Mouse (Mus musculus): Measurements from ENCODE around the gene Pfkfb4. TPM values are rescaled to one million over a fixed set of nuclear protein-coding genes. Genes with fewer than 3 reads are reported as not detected.
A peak's percentile ranks its signal among the peaks of the same experiment; 100 is the strongest.

The Pfkfb4 gene
- polyA plus RNA-seq, 1 experiment from 2014 or later, result 7.4 TPM

DNA sequence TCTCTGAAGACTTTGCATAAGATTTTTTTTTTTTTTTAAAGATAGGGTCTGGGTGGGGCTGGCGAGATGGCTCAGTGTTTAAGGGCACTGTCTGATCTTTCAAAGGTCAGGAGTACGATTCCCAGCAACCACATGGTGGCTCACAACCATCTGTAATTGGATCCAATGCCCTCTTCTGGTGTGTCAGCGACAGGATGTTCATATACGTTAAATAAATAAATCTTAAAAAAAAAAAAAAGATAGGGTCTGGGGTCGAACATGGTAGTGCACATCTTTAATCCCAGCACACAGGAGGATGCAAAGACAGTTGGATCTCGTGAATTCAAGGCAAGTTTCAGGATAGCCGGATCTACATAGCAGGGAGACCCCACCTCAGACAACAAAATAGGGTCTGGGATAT is 57.7 kb downstream of the Pfkfb4 start:
- WGBS, result 71% methylated on average over 7 of the region's 7 CpGs
- peaks cover 32% of the 10 kb centered on the region for H3K36me3 ChIP-seq (ENCODE audit: control insufficient read depth, insufficient read depth, low read length)
- no peaks in the 10 kb centered on the region for H3K27me3 ChIP-seq (replicated peaks; ENCODE audit: control insufficient read depth, insufficient read depth, low read length)
- no peaks in the 10 kb centered on the region; the same call in 1 of the 2 replicates for H3K4me1 ChIP-seq (ENCODE audit: control insufficient read depth, insufficient read depth, low read length)
- no peak overlapping the region for H3K27ac ChIP-seq (replicated peaks; ENCODE audit: low read depth, low read length)
- H3K4me3 ChIP-seq (ENCODE audit: low read depth, low read length), result no peak overlapping the region
- DNase-seq (ENCODE audit: low spot score), result no peak
- no peak overlapping the region for H3K9ac ChIP-seq (ENCODE audit: low read depth, low read length)
- no peak overlapping the region for H3K4me2 ChIP-seq (ENCODE audit: low read depth, low read length)
- no peaks in the 10 kb centered on the region for H3K9me3 ChIP-seq (ENCODE audit: control insufficient read depth, low read length)
- no peak for ATAC-seq (ENCODE audit: low read depth)

DNA sequence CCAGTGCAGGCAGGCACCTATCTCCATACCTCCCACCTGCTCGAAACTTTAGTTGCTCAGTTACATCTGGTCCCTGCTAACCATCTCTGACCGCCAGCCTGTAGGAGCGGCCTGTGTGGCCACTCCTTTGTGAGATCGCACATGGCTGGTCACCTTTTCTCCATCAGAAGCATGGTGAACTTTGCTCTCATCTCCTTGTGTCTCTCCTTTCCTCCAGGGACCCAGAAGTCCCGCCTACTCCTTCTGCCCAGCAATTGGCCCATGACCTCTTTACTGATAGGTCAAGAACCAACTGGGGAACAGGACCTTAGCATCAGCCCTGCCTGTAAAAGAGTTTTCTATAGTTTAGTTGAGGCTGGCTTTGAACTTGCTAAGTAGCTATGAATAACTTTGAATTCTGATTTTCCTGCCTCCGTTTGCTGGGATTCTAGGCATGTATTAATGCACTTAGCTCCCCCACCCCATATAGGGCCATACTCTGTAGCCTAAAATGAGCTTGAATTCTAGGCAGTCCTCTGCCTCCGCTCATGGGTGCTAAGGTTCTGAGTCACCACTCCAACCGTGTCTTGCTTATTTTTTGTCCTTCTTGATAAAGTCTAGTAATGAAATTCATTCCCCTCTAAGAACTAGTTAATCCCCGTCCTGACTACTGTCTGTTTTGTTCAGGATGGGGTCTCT is 58.6 kb downstream of the Pfkfb4 start:
- no peak overlapping the region for H3K9ac ChIP-seq (ENCODE audit: low read depth, low read length)
- peaks cover 32% of the 10 kb centered on the region for H3K36me3 ChIP-seq (ENCODE audit: control insufficient read depth, insufficient read depth, low read length)
- 79% methylated on average over 9 of the region's 9 CpGs for WGBS
- no peak overlapping the region for H3K4me2 ChIP-seq (ENCODE audit: low read depth, low read length)
- no peaks in the 10 kb centered on the region for H3K9me3 ChIP-seq (ENCODE audit: control insufficient read depth, low read length)
- H3K27ac ChIP-seq (replicated peaks; ENCODE audit: low read depth, low read length), result no peak overlapping the region
- DNase-seq (ENCODE audit: low spot score) (no peak), ATAC-seq (ENCODE audit: low read depth) (no peak)
- H3K4me1 ChIP-seq (ENCODE audit: control insufficient read depth, insufficient read depth, low read length), result peaks cover 2% of the 10 kb centered on the region
- H3K27me3 ChIP-seq (replicated peaks; ENCODE audit: control insufficient read depth, insufficient read depth, low read length), result no peaks in the 10 kb centered on the region
- no peak overlapping the region for H3K4me3 ChIP-seq (ENCODE audit: low read depth, low read length)

DNA sequence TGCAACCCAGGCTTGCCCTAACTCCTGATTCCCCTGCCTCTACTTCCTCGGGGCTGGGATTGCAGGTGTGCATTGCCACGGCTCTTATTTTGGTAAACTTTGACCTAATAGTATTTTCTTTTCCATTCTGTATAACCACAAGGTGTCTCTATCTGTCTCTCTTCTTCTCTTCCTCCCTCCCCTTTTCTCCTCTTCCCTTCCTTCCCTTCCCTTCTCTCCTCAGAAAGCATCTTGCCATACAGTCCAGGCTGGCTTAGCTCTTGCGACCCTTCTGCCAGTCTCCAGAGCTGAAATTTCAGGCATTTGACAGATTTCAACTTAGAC is 59.1 kb downstream of the Pfkfb4 start:
- ATAC-seq (ENCODE audit: low read depth) (no peak), DNase-seq (ENCODE audit: low spot score) (no peak)
- H3K4me3 ChIP-seq (ENCODE audit: low read depth, low read length), result no peak overlapping the region
- no peak overlapping the region for H3K9ac ChIP-seq (ENCODE audit: low read depth, low read length)
- no peak overlapping the region for H3K4me2 ChIP-seq (ENCODE audit: low read depth, low read length)
- no peaks in the 10 kb centered on the region for H3K27me3 ChIP-seq (replicated peaks; ENCODE audit: control insufficient read depth, insufficient read depth, low read length)
- H3K9me3 ChIP-seq (ENCODE audit: control insufficient read depth, low read length), result no peaks in the 10 kb centered on the region
- peaks cover 6% of the 10 kb centered on the region for H3K4me1 ChIP-seq (ENCODE audit: control insufficient read depth, insufficient read depth, low read length)
- 62% methylated on average over 3 of the region's 3 CpGs for WGBS
- H3K27ac ChIP-seq (replicated peaks; ENCODE audit: low read depth, low read length), result no peak overlapping the region
- peaks cover 32% of the 10 kb centered on the region for H3K36me3 ChIP-seq (ENCODE audit: control insufficient read depth, insufficient read depth, low read length)

DNA sequence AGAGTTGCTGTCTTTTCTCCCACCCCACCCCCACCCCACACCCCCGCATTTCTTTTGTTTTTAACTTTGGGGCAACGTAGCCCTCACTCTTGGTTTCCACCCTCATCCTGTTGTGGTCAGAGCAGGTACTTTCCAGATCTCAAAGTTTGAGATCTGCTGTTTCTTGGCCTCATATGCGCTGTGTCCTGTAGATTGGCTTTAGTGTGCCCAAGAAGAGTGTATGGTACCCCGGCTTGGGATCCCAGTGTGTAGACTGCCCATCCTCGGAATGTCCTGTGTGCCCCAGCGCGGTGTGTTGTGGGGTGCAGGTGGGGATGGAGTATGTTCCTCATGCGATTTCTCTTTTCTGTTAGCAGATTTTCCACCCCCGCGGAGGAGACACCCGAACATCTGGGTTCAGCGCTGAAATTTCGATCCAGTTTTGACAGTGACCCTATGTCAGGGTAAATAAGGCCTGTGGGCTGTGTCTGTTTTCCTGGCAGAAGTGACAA is 59.5 kb downstream of the Pfkfb4 start:
- Histone ChIP-seq H3K9me3 (ENCODE audit: control insufficient read depth, low read length) (no peaks in the 10 kb centered on the region), H3K4me1 (ENCODE audit: control insufficient read depth, insufficient read depth, low read length) (peaks cover 6% of the 10 kb centered on the region), H3K36me3 (ENCODE audit: control insufficient read depth, insufficient read depth, low read length) (peaks cover 36% of the 10 kb centered on the region), H3K9ac (ENCODE audit: low read depth, low read length) (no peak overlapping the region), H3K4me3 (ENCODE audit: low read depth, low read length) (no peak overlapping the region), H3K4me2 (ENCODE audit: low read depth, low read length) (no peak overlapping the region), H3K27ac (replicated peaks; ENCODE audit: low read depth, low read length) (no peak overlapping the region), H3K27me3 (replicated peaks; ENCODE audit: control insufficient read depth, insufficient read depth, low read length) (no peaks in the 10 kb centered on the region)
- 86% methylated on average over 13 of the region's 13 CpGs for WGBS
- ATAC-seq (ENCODE audit: low read depth), result no peak
- DNase-seq (ENCODE audit: low spot score), result no peak

DNA sequence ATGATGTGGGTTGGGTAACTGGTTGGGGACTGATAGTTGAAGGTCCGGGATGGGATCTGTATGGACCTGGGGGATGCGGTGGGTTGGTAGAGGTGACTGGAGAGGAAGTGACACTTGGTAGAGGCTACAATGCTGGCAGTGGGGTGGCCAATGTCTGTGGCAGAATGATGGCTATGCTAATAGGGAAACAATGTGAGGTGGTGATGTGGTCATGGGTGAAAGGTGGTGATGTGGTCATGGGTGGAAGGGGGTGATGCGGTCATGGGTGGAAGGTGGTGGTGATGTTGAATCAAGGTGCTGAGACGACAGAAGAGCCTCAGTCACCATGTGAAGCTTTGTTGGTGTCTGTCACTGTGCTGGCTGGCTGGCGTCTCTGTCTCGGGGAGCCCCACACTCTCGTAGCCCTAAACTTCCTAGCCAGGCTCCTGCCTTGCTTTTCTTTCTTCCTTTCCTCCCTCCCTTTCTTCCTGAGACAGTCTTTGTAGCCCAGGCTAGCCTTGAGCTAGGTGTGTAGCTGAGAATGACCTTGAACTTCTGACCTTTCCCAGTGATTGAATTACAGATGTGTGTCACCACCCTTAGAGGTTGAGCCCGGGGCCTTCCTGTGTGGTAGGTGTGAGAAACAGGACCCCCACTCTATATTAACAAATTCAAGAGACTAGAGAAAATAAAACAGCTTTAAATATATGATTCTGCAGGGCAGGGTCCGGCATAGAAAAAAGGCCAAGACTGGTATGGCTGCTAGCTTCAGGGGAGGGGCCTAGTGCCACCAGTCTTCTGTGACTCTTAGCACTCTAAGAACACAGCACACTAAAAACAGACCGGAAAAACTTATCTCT is 60.3 kb downstream of the Pfkfb4 start:
- H3K27ac ChIP-seq (replicated peaks; ENCODE audit: low read depth, low read length), result no peak overlapping the region
- DNase-seq (ENCODE audit: low spot score) (no peak), ATAC-seq (ENCODE audit: low read depth) (no peak)
- H3K4me1 ChIP-seq (ENCODE audit: control insufficient read depth, insufficient read depth, low read length), result peaks cover 6% of the 10 kb centered on the region
- H3K36me3 ChIP-seq (ENCODE audit: control insufficient read depth, insufficient read depth, low read length), result peaks cover 44% of the 10 kb centered on the region
- 92% methylated on average over 10 of the region's 10 CpGs for WGBS
- H3K4me2 ChIP-seq (ENCODE audit: low read depth, low read length), result no peak overlapping the region
- H3K4me3 ChIP-seq (ENCODE audit: low read depth, low read length), result no peak overlapping the region
- no peaks in the 10 kb centered on the region for H3K27me3 ChIP-seq (replicated peaks; ENCODE audit: control insufficient read depth, insufficient read depth, low read length)
- H3K9me3 ChIP-seq (ENCODE audit: control insufficient read depth, low read length), result no peaks in the 10 kb centered on the region
- H3K9ac ChIP-seq (ENCODE audit: low read depth, low read length), result no peak overlapping the region

DNA sequence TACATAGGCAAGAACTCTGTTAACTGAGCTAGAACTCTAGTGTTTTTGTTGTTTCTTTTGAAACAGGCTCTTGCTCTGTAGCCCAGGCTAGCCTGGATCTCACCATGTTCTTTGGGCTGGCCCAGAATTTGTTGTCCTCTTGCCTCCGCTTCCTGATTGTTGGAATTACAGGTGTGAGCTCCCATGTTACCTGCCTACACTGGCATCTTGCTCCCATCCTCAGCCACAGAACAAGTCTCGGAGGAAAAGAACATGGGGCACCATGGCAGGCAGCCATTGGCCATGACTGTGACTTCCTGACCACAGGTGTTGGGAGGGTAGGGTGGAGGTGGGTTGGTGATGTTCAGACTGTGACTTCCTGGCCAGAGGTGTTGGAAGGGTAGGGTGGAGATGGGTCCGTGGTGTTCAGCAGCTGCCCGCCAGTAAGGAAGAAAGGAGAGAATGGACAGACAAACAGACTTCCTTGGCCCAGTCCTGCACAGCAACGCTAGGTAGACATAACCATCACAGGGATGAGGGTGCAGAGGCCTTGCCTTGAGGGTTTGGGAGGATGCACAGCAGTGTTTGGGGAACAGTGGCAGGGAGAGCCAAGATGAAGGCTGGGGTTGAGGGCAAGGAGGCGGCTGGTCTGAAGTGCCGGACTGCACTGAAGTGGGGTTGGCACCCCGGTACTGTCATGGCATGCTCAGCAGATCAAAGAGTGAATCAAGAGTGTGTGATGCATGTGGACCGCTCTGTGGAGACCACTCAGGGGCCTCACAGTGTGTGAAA is 61.1 kb downstream of the Pfkfb4 start:
- DNase-seq (ENCODE audit: low spot score) (no peak), ATAC-seq (ENCODE audit: low read depth) (no peak)
- Histone ChIP-seq H3K27me3 (replicated peaks; ENCODE audit: control insufficient read depth, insufficient read depth, low read length) (no peaks in the 10 kb centered on the region), H3K9me3 (ENCODE audit: control insufficient read depth, low read length) (no peaks in the 10 kb centered on the region), H3K4me2 (ENCODE audit: low read depth, low read length) (no peak overlapping the region), H3K36me3 (ENCODE audit: control insufficient read depth, insufficient read depth, low read length) (peaks cover 52% of the 10 kb centered on the region), H3K9ac (ENCODE audit: low read depth, low read length) (no peak overlapping the region), H3K27ac (replicated peaks; ENCODE audit: low read depth, low read length) (no peak overlapping the region), H3K4me1 (ENCODE audit: control insufficient read depth, insufficient read depth, low read length) (peaks cover 6% of the 10 kb centered on the region), H3K4me3 (ENCODE audit: low read depth, low read length) (no peak overlapping the region)
- WGBS, result 83% methylated on average over 9 of the region's 9 CpGs

DNA sequence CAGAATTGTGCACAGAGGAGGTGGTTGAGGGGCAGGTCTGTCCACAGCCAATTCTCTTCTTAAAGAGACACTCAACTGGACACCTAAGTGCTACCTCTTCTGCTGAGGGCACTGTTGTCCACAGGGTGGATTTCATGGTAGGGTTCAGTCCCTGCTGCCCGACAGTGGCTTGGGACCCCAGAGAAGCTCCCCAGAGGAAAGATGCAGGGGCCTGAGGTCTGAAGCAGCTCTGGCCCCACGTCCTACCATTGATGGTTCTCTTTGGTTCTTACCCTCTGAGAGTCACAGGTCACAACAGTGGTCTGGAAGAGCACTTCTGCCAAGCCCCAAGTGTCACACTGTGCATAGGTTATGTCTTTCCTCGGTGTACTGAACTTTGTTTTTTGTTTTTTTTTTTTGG is 61.8 kb downstream of the Pfkfb4 start:
- Histone ChIP-seq H3K4me1 (ENCODE audit: control insufficient read depth, insufficient read depth, low read length) (peaks cover 6% of the 10 kb centered on the region), H3K4me2 (ENCODE audit: low read depth, low read length) (no peak overlapping the region), H3K36me3 (ENCODE audit: control insufficient read depth, insufficient read depth, low read length) (peaks cover 53% of the 10 kb centered on the region), H3K9ac (ENCODE audit: low read depth, low read length) (no peak overlapping the region), H3K27me3 (replicated peaks; ENCODE audit: control insufficient read depth, insufficient read depth, low read length) (no peaks in the 10 kb centered on the region), H3K27ac (replicated peaks; ENCODE audit: low read depth, low read length) (0 out of 2 replicates have a peak overlapping the region, but pooled peaks have one; percentile 81), H3K9me3 (ENCODE audit: control insufficient read depth, low read length) (no peaks in the 10 kb centered on the region), H3K4me3 (ENCODE audit: low read depth, low read length) (no peak overlapping the region)
- ATAC-seq (ENCODE audit: low read depth) (no peak), DNase-seq (ENCODE audit: low spot score) (no peak)
- WGBS, result 78% methylated on average over 3 of the region's 3 CpGs

DNA sequence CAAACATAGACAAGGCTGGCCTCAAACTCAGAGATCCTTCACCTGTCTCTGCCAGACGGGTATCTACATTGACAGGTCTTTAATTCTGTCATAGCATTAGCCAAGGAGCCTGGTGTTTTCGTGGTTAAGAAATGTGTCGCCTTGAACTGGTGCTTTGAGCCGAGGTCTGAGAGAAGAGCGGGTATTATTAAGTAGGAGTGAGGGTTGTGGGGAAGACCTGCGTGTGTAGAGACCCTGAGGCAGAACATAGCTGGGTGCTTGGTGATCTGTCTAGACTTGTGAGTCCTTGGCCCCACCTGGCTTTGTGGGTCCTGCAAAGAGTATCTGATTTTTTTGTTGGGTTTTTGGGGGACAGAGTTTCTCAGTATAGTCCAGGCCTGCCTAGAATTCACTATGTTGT is 62.3 kb downstream of the Pfkfb4 start:
- 58% methylated on average over 6 of the region's 6 CpGs for WGBS
- Histone ChIP-seq H3K4me2 (ENCODE audit: low read depth, low read length) (no peak overlapping the region), H3K4me3 (ENCODE audit: low read depth, low read length) (no peak overlapping the region), H3K27ac (replicated peaks; ENCODE audit: low read depth, low read length) (peak overlapping the region; percentile 81), H3K27me3 (replicated peaks; ENCODE audit: control insufficient read depth, insufficient read depth, low read length) (no peaks in the 10 kb centered on the region), H3K9ac (ENCODE audit: low read depth, low read length) (no peak overlapping the region), H3K4me1 (ENCODE audit: control insufficient read depth, insufficient read depth, low read length) (peaks cover 10% of the 10 kb centered on the region), H3K36me3 (ENCODE audit: control insufficient read depth, insufficient read depth, low read length) (peaks cover 53% of the 10 kb centered on the region), H3K9me3 (ENCODE audit: control insufficient read depth, low read length) (no peaks in the 10 kb centered on the region)
- no peak for DNase-seq (ENCODE audit: low spot score)
- ATAC-seq (ENCODE audit: low read depth), result no peak
